Mouse (Mus musculus) ES-E14 (cell line): Measurements from ENCODE around the gene Rtn1. TPM values are rescaled to one million over a fixed set of nuclear protein-coding genes. Genes with fewer than 3 reads are reported as not detected.

ENCODE experiments used
- DNase-seq: peaks from one replicate; pipeline ENCODE4 v3.0.0-alpha.2; 2013; ENCODE audit warnings: low read depth, low spot score
- H3K27ac ChIP-seq: 2 replicates; pipeline ENCODE4 v1.5.1; 2012; ENCODE audit warnings: low read depth, mild to moderate bottlenecking, low read length, moderate library complexity, mixed read lengths; ENCODE audit not compliant: poor library complexity, insufficient read depth, severe bottlenecking
- H3K36me3 ChIP-seq: 2 replicates; pipeline ENCODE4 v1.6.1; 2012; ENCODE audit warnings: mild to moderate bottlenecking, low read length, moderate library complexity, mixed read lengths; ENCODE audit not compliant: control insufficient read depth, poor library complexity, insufficient read depth, severe bottlenecking
- H3K4me1 ChIP-seq, 2 experiments: fragments of 150-350 bp in 1 of 2; sonication (generic) in 1 of 2; 2 replicates each; pipeline ENCODE4 v1.6.1; 2012; ENCODE audit warnings: low read length in 2 of 2, mild to moderate bottlenecking in 1 of 2, mixed read lengths in 1 of 2; ENCODE audit not compliant: control insufficient read depth in 2 of 2, insufficient read depth in 2 of 2, poor library complexity in 1 of 2
- H3K4me3 ChIP-seq, 2 experiments: fragments of 150-350 bp in 1 of 2; sonication (generic) in 1 of 2; 2 replicates each; pipeline ENCODE4 v1.5.1; 2012; ENCODE audit warnings: low read length in 2 of 2, low read depth in 1 of 2, mild to moderate bottlenecking in 1 of 2, mixed read lengths in 1 of 2; ENCODE audit not compliant: insufficient read depth in 1 of 2, poor library complexity in 1 of 2, severe bottlenecking in 1 of 2
- H3K9ac ChIP-seq: 2 replicates; pipeline ENCODE4 v1.6.1; 2012; ENCODE audit warnings: low read depth, mild to moderate bottlenecking, low read length, mixed read lengths; ENCODE audit not compliant: poor library complexity, insufficient read depth, severe bottlenecking
- H3K9me3 ChIP-seq: fragments of 150-350 bp; sonication (generic); 2 replicates; pipeline ENCODE4 v1.6.1; 2012; ENCODE audit warnings: low read depth, mild to moderate bottlenecking, low read length; ENCODE audit not compliant: control insufficient read depth, insufficient read depth
- CHD2 ChIP-seq: IDR thresholded peaks from 2 replicates; pipeline ENCODE4 v1.6.1; 2014; ENCODE audit warnings: mild to moderate bottlenecking, low read depth, low read length, inconsistent platforms
- HCFC1 ChIP-seq: IDR thresholded peaks from 2 replicates; pipeline ENCODE4 v1.6.1; 2012; ENCODE audit warnings: low read length, inconsistent platforms, borderline replicate concordance; ENCODE audit not compliant: insufficient read depth
- MAFK ChIP-seq: IDR thresholded peaks from 2 replicates; pipeline ENCODE4 v1.6.1; 2014; ENCODE audit warnings: mild to moderate bottlenecking, low read depth, low read length, inconsistent platforms; ENCODE audit not compliant: insufficient read depth
- ZC3H11A ChIP-seq: IDR thresholded peaks from 2 replicates; pipeline ENCODE4 v1.6.1; 2012; ENCODE audit warnings: low read depth, mild to moderate bottlenecking, inconsistent platforms, low read length, borderline replicate concordance
- ZNF384 ChIP-seq: IDR thresholded peaks from 2 replicates; pipeline ENCODE4 v1.6.1; 2012; ENCODE audit warnings: low read depth, low read length, inconsistent platforms
- in situ Hi-C, 2 experiments: fragments of 600-800 bp; cut with MboI; formaldehyde crosslinking; loops; one replicate each; pipeline ENCODE4 v1.15.1; 2025; ENCODE audit warnings: low sequenced_read_pairs in 2 of 2, inconsistent platforms in 1 of 2; ENCODE audit not compliant: unreplicated experiment in 2 of 2
- total RNA-seq: library from RNA; depleted of rRNA; stranded (reverse); fragments of 300-350 nt; gene quantifications from 2 replicates; pipeline ENCODE4 v1.2.3, GENCODE M21; 2012; rRNA removed

The Rtn1 gene
- total RNA-seq, result 8.7 and 13.6 TPM in 2 replicates

DNA sequence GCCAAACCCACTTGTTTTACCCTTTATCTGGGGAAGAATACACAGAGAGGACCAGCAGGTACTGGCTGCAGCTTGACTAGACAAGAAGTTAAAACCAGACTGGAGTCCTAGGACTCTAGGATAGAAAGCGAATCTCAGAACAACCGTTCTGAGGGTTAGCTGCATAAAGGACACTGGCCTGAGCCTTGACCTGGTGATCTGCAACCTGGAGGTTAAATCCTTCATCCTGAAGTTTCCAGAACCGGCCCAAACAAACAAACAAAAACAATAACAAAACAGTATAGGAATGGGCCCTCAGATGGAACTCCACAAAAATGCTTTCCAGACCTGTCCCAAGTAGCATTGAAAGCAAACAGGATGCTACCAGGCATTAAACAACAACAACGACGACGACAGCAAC, at the start of gene Rtn1:
TSS of gene Rtn1 (minus strand) at position 101 of the 400 bp plus-strand sequence.
- in situ Hi-C loops, result loop anchor here in 1 of 2 experiments (25.0 kb wide), 1 partner anchor 647 kb away; no protein-coding TSS in a partner anchor
- Histone ChIP-seq H3K36me3 (no peaks in the 10 kb centered on the region), H3K4me3 (peak within 1 kb of the TSS; percentile 68 to 70), H3K27ac (no peak within 1 kb of the TSS), H3K9me3 (no peaks in the 10 kb centered on the region), H3K4me1 (peaks cover 0 to 3% of the 10 kb centered on the region in 2 experiments; a peak in 2 of 4 replicates), H3K9ac (peak within 1 kb of the TSS; percentile 9; the same call in 1 of the 2 replicates)
- no peak for DNase-seq
- TF ChIP-seq ZC3H11A, result no peak
- no peak for TF ChIP-seq HCFC1
- no peak for TF ChIP-seq ZNF384
- no peak for TF ChIP-seq CHD2
- no peak for TF ChIP-seq MAFK

DNA sequence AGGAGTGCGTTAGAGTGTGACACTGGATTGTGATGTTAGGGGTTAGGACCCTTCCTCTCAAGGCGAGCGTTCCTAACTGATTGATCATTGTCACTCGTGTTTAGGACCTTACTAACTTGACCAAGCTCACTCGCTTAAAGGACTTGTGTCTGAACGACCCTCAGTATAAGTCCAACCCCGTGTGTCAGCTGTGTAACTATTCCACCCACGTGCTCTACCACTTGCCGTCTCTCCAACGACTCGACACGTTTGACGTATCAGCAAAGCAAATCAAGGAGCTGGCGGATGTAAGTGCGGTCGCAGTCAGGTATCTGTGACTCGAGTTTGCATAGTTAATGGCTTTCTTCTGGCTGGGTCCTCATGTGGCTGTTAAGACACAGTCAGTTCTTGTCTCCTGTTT, 45.1 kb upstream of the Rtn1 start:
- no peak overlapping the region for H3K4me3 ChIP-seq
- TF ChIP-seq CHD2, result no peak
- no peak for TF ChIP-seq ZNF384
- TF ChIP-seq HCFC1, result no peak
- no peak for TF ChIP-seq MAFK
- no peak for TF ChIP-seq ZC3H11A
- no peak for DNase-seq
- no peaks in the 10 kb centered on the region for H3K9me3 ChIP-seq
- no peaks in the 10 kb centered on the region for H3K4me1 ChIP-seq
- no peak overlapping the region for H3K27ac ChIP-seq
- in situ Hi-C loops, result loop anchor here in 1 of 2 experiments (25.0 kb wide), 1 partner anchor 208 kb away; the partner anchor contains the start of gene Dhrs7
- H3K36me3 ChIP-seq, result no peaks in the 10 kb centered on the region
- H3K9ac ChIP-seq, result no peak overlapping the region

GRCm38 (mm10) chr12:72441839-72442576, 33.2 kb upstream of the Rtn1 start, which contains the start of gene Lrrc9:
Gene Lrrc9 (plus strand): TSS chr12:72441866.
- peak; percentile 90 for DNase-seq
- no peak for TF ChIP-seq ZNF384
- no peak for TF ChIP-seq MAFK
- TF ChIP-seq CHD2, result no peak
- TF ChIP-seq ZC3H11A, result no peak
- no peak within 1 kb of the TSS; the same call in 1 of the 2 replicates for H3K27ac ChIP-seq

GRCm38 (mm10) chr12:72438961-72439480, 30.2 kb upstream of the Rtn1 start:
- no peaks in the 10 kb centered on the region for H3K36me3 ChIP-seq
- H3K27ac ChIP-seq, result no peak overlapping the region
- no peak overlapping the region for H3K9ac ChIP-seq
- H3K9me3 ChIP-seq, result no peaks in the 10 kb centered on the region
- TF ChIP-seq ZNF384, result no peak
- TF ChIP-seq HCFC1, result no peak
- TF ChIP-seq CHD2, result no peak
- TF ChIP-seq ZC3H11A, result no peak
- TF ChIP-seq MAFK, result no peak
- no peak for DNase-seq
- no peak overlapping the region for H3K4me3 ChIP-seq
- H3K4me1 ChIP-seq, result peaks cover 0 to 2% of the 10 kb centered on the region in 2 experiments; a peak in 1 of 4 replicates
- in situ Hi-C loops, result loop anchor here in 1 of 2 experiments (25.0 kb wide), 1 partner anchor 327 kb away; no protein-coding TSS in a partner anchor

More at GRCm38 (mm10) chr12:72441839-72442576, 33.2 kb upstream of the Rtn1 start, which contains the start of gene Lrrc9:
- no peaks in the 10 kb centered on the region for H3K36me3 ChIP-seq
- in situ Hi-C loops, result loop anchor here in 1 of 2 experiments (25.0 kb wide), 1 partner anchor 330 kb away; no protein-coding TSS in a partner anchor
- H3K4me1 ChIP-seq, result peaks cover 0 to 2% of the 10 kb centered on the region in 2 experiments; a peak in 1 of 4 replicates
- no peaks in the 10 kb centered on the region for H3K9me3 ChIP-seq
- H3K9ac ChIP-seq, result peak within 1 kb of the TSS; percentile 45
- peak within 1 kb of the TSS; percentile 61 to 69 for H3K4me3 ChIP-seq
